In the genomic region with DNA sequence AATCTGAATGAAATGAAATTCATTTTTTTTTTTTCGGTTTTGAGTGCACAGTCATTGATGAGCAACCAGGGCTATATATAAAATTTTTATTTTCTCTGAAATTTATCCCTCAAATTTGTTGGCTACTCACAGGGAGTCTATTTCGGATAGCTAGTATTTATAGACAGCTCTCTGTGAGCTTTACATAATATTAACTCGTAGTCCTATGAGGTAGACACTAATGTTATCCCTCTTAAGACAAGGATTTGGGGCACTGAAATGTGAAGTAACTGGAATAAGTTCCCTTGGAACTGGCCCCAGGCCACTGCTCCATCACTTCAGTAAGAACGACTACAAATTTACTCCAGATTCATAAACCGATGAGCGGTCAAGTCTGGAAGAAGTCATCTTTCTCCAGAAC, we compare ENCODE assay signal across 21 mouse cellular contexts.
A peak's percentile ranks its signal among the peaks of the same experiment; 100 is the strongest.
DNase-seq lines count a peak whose midpoint lies in the region; ATAC-seq and TF ChIP-seq lines count a peak whose summit lies in the region.
"Had no signal": no experiment of that assay in that cellular context is flagged by ENCODE, and none has a peak within 500 bp of the region (broad histone marks: within the 10 kb centered on the region; RNA-seq: fewer than 3 reads in every experiment).

No protein-coding gene starts in this region.

- peak; percentile 53 for ATAC-seq in frontal cortex, adult (ENCODE audit: low TSS enrichment)
- ATAC-seq: activated CD4-positive, CD25-positive, alpha-beta regulatory T cell, adult 4 months; CD4-positive, CD25-positive, alpha-beta regulatory T cell, adult 4 months; Patski had no signal

- H3K4me3 ChIP-seq in layer of hippocampus, adult 2 months, result no peak overlapping the region
- H3K4me3 ChIP-seq in left cerebral cortex, adult 2 months, result no peak overlapping the region
- H3K4me3 ChIP-seq in testis, adult 2 months (ENCODE audit: control insufficient read depth, low read depth, low read length), result peak overlapping the region; percentile 53; the same call in 1 of the 2 replicates

- no peak for DNase-seq in frontal cortex, postnatal 25 days (ENCODE audit: low spot score in 2 of 2)
- DNase-seq in layer of hippocampus, adult 2 months (ENCODE audit: low spot score in 2 of 2), result no peak
- no peak for DNase-seq in layer of hippocampus, adult 9-10 months (ENCODE audit: low spot score)
- DNase-seq in left cerebral cortex, adult 2 months (ENCODE audit: extremely low spot score in 1 of 2, low spot score in 2 of 2), result no peak
- DNase-seq in left cerebral cortex, adult 8-10 months (ENCODE audit: low spot score in 2 of 2), result no peak
- DNase-seq in testis, postnatal 14 days (ENCODE audit: low spot score), result no peak
- DNase-seq: adrenal gland, adult 2 months; adrenal gland, adult 8-10 months; adrenal gland, postnatal 10 days; adrenal gland, postnatal 14 days; adrenal gland, postnatal 25 days; adrenal gland, postnatal 36 days; B cell, adult 2 months; cerebellum, adult 11 months; cerebellum, adult 11-12 months had no signal

- H3K36me3 ChIP-seq in testis, adult 2 months (ENCODE audit: control insufficient read depth, insufficient read depth, low read length), result no peaks in the 10 kb centered on the region
- H3K36me3 ChIP-seq: G1E had no signal

- TF ChIP-seq CTCF in layer of hippocampus, adult 2 months (conservative IDR thresholded peaks at IDR 0.05), result no peak
- TF ChIP-seq CTCF in left cerebral cortex, adult 2 months (IDR thresholded peaks at IDR 0.05), result no peak
- TF ChIP-seq CTCF in testis, adult 2 months (IDR thresholded peaks at IDR 0.05; ENCODE audit: control insufficient read depth, insufficient read depth, insufficient replicate concordance, low read depth, low read length), result no peak

- intact Hi-C loops in left cerebral cortex, adult 2 months (cut with DNase I), result no loop called here

- peaks cover 6% of the 10 kb centered on the region for H3K4me1 ChIP-seq in testis, adult 2 months (ENCODE audit: control insufficient read depth, insufficient read depth, low read length)

- no peaks in the 10 kb centered on the region for H3K27me3 ChIP-seq in testis, adult 2 months (ENCODE audit: control insufficient read depth, insufficient read depth, low read length)

- no peak for TF ChIP-seq POLR2A in testis, adult 2 months (IDR thresholded peaks at IDR 0.05; ENCODE audit: control insufficient read depth, low read depth, low read length)

- peak overlapping the region; percentile 71 for H3K27ac ChIP-seq in layer of hippocampus, adult 2 months
- peak overlapping the region; percentile 71; the same call in 1 of the 2 replicates for H3K27ac ChIP-seq in left cerebral cortex, adult 2 months
- H3K27ac ChIP-seq in testis, adult 2 months (ENCODE audit: control insufficient read depth, insufficient read depth, low read depth, low read length), result no peak overlapping the region
